Mouse (Mus musculus) stomach, postnatal 0 days (tissue): ENCODE measurements around the gene Rpl41.
A peak's percentile ranks its signal among the peaks of the same experiment; 100 is the strongest.

Source experiments
- CTCF ChIP-seq: IDR thresholded peaks from 2 replicates; pipeline ENCODE4 v1.5.1; 2016; ENCODE audit warnings: antibody characterized with exemption, low read depth, mild to moderate bottlenecking, moderate library complexity
- EP300 ChIP-seq: optimal IDR thresholded peaks from 2 replicates; pipeline ENCODE3; 2016; ENCODE audit warnings: antibody characterized with exemption

GRCm38 (mm10) chr10:128536266-128536940 is 12.7 kb downstream of the Rpl41 start:
- TF ChIP-seq CTCF: peak; percentile 96
- no peak for TF ChIP-seq EP300
